Mouse (Mus musculus) ES-E14 (cell line): ENCODE measurements at regions not wholly inside any gene's neighbourhood (a gene's known extent, or its start where the extent isn't known, plus 50 kb on each side); places are given as distances from the start of the nearest gene placed in this dataset.

Experiments used
- CHD2 ChIP-seq: IDR thresholded peaks from 2 replicates; pipeline ENCODE4 v1.6.1; 2014; ENCODE audit warnings: mild to moderate bottlenecking, low read depth, low read length, inconsistent platforms
- HCFC1 ChIP-seq: IDR thresholded peaks from 2 replicates; pipeline ENCODE4 v1.6.1; 2012; ENCODE audit warnings: low read length, inconsistent platforms, borderline replicate concordance; ENCODE audit not compliant: insufficient read depth
- MAFK ChIP-seq: IDR thresholded peaks from 2 replicates; pipeline ENCODE4 v1.6.1; 2014; ENCODE audit warnings: mild to moderate bottlenecking, low read depth, low read length, inconsistent platforms; ENCODE audit not compliant: insufficient read depth
- ZNF384 ChIP-seq: IDR thresholded peaks from 2 replicates; pipeline ENCODE4 v1.6.1; 2012; ENCODE audit warnings: low read depth, low read length, inconsistent platforms

DNA sequence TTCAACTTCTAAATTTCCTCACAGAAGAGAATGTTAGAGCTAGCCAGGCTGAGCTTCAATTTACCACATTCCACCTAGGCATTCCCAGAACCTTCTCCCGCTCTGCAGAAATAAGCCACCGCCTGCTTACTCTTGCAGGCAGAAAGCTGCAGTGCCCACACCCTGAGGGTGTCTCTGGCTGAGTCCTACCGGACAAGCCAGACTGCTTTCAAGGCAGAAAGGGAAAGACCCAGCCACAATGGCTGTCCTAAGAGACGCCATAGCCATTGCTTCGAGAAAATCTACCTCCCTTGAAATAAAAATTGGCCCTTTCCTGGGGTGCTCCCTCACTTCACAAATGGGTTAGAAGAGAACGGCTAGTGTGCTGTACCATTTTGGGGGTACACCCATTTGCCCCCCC is 488.1 kb downstream of the Prss52 start:
- TF ChIP-seq MAFK: no peak
- no peak for TF ChIP-seq CHD2
- TF ChIP-seq HCFC1: no peak
- no peak for TF ChIP-seq ZNF384
